Mouse (Mus musculus): ENCODE results near the gene B3gnt7. TPM values are rescaled to one million over a fixed set of nuclear protein-coding genes. Genes with fewer than 3 reads are reported as not detected.
A peak's percentile ranks its signal among the peaks of the same experiment; 100 is the strongest.

B3gnt7 gene
- polyA plus RNA-seq (2016; fragmentation: Nextera tagmentation; extraction: Ambion mirVana): 3.4 and 4.0 TPM in 2 replicates

GRCm38 (mm10) chr1:86302532-86302931 lies at the start of gene B3gnt7:
TSS of gene B3gnt7 (plus strand) at chr1:86302832.
- 22% methylated on average over 6 of the region's 6 CpGs for WGBS
- H3K9me3 ChIP-seq: peaks cover 4% of the 10 kb centered on the region; the same call in 1 of the 2 replicates
- peaks cover 85% of the 10 kb centered on the region for H3K27me3 ChIP-seq (ENCODE audit: insufficient read depth, poor library complexity, severe bottlenecking)
- peak within 1 kb of the TSS; percentile 79 for H3K27ac ChIP-seq
- DNase-seq (ENCODE audit: low spot score): no peak
- peaks cover 43% of the 10 kb centered on the region for H3K4me1 ChIP-seq (replicated peaks)
- peak within 1 kb of the TSS; percentile 67 for H3K4me3 ChIP-seq
- peaks cover 13% of the 10 kb centered on the region; the same call in 1 of the 2 replicates for H3K36me3 ChIP-seq

- no peak for DNase-seq (ENCODE audit: low spot score)
- no peak overlapping the region for H3K4me3 ChIP-seq
- no peaks in the 10 kb centered on the region for H3K27me3 ChIP-seq (ENCODE audit: insufficient read depth, poor library complexity, severe bottlenecking)
- no peak overlapping the region for H3K27ac ChIP-seq
- peaks cover 5% of the 10 kb centered on the region; the same call in 1 of the 2 replicates for H3K4me1 ChIP-seq (replicated peaks)
- H3K9me3 ChIP-seq: no peaks in the 10 kb centered on the region
- WGBS: 91% methylated on average over 8 of the region's 8 CpGs
- peaks cover 25% of the 10 kb centered on the region for H3K36me3 ChIP-seq
These were observed 49.2 kb upstream of the B3gnt7 start for GRCm38 (mm10) chr1:86253410-86253809.

- H3K4me3 ChIP-seq: no peak overlapping the region
- WGBS: 76% methylated on average over 4 of the region's 4 CpGs
These were observed 46.3 kb upstream of the B3gnt7 start for GRCm38 (mm10) chr1:86256311-86256710.

GRCm38 (mm10) chr1:86257228-86257627 lies 45.4 kb upstream of the B3gnt7 start:
- WGBS: 91% methylated on average over 8 of the region's 8 CpGs
- Histone ChIP-seq H3K4me1 (replicated peaks) (peaks cover 5% of the 10 kb centered on the region; the same call in 1 of the 2 replicates), H3K27ac (no peak overlapping the region), H3K9me3 (no peaks in the 10 kb centered on the region), H3K27me3 (ENCODE audit: insufficient read depth, poor library complexity, severe bottlenecking) (no peaks in the 10 kb centered on the region), H3K4me3 (no peak overlapping the region), H3K36me3 (0 out of 2 replicates have a peak, but pooled peaks cover 10% of the 10 kb centered on the region)
- DNase-seq (ENCODE audit: low spot score): no peak

More at GRCm38 (mm10) chr1:86256311-86256710, 46.3 kb upstream of the B3gnt7 start:
- Histone ChIP-seq H3K4me1 (replicated peaks) (peaks cover 5% of the 10 kb centered on the region; the same call in 1 of the 2 replicates), H3K36me3 (0 out of 2 replicates have a peak, but pooled peaks cover 10% of the 10 kb centered on the region), H3K27me3 (ENCODE audit: insufficient read depth, poor library complexity, severe bottlenecking) (no peaks in the 10 kb centered on the region), H3K27ac (no peak overlapping the region), H3K9me3 (no peaks in the 10 kb centered on the region)
- DNase-seq (ENCODE audit: low spot score): no peak

- DNase-seq (ENCODE audit: low spot score): no peak
- Histone ChIP-seq H3K27me3 (ENCODE audit: insufficient read depth, poor library complexity, severe bottlenecking) (no peaks in the 10 kb centered on the region), H3K27ac (no peak overlapping the region), H3K4me1 (replicated peaks) (peaks cover 6% of the 10 kb centered on the region), H3K36me3 (0 out of 2 replicates have a peak, but pooled peaks cover 10% of the 10 kb centered on the region), H3K9me3 (no peaks in the 10 kb centered on the region), H3K4me3 (no peak overlapping the region)
- WGBS: 69% methylated on average over 7 of the region's 7 CpGs
These were observed 44.3 kb upstream of the B3gnt7 start for GRCm38 (mm10) chr1:86258171-86258824.

- no peak for DNase-seq (ENCODE audit: low spot score)
- no peaks in the 10 kb centered on the region for H3K27me3 ChIP-seq (ENCODE audit: insufficient read depth, poor library complexity, severe bottlenecking)
- H3K36me3 ChIP-seq: no peaks in the 10 kb centered on the region
- H3K4me3 ChIP-seq: no peak overlapping the region
- 70% methylated on average over 7 of the region's 7 CpGs for WGBS
- H3K4me1 ChIP-seq (replicated peaks): peaks cover 11% of the 10 kb centered on the region; the same call in 1 of the 2 replicates
- 0 out of 2 replicates have a peak overlapping the region, but pooled peaks have one; percentile 30 for H3K27ac ChIP-seq
- no peaks in the 10 kb centered on the region for H3K9me3 ChIP-seq
These were observed 38.9 kb upstream of the B3gnt7 start for GRCm38 (mm10) chr1:86263564-86264339.

- no peaks in the 10 kb centered on the region for H3K36me3 ChIP-seq
- no peaks in the 10 kb centered on the region for H3K9me3 ChIP-seq
- DNase-seq (ENCODE audit: low spot score): no peak
- no peaks in the 10 kb centered on the region for H3K27me3 ChIP-seq (ENCODE audit: insufficient read depth, poor library complexity, severe bottlenecking)
- peaks cover 11% of the 10 kb centered on the region; the same call in 1 of the 2 replicates for H3K4me1 ChIP-seq (replicated peaks)
- no peak overlapping the region for H3K27ac ChIP-seq
- WGBS: 76% methylated on average over 3 of the region's 3 CpGs
- H3K4me3 ChIP-seq: no peak overlapping the region
These were observed 37.6 kb upstream of the B3gnt7 start for GRCm38 (mm10) chr1:86265060-86265459.

- Histone ChIP-seq H3K4me1 (replicated peaks) (peaks cover 5% of the 10 kb centered on the region; the same call in 1 of the 2 replicates), H3K9me3 (no peaks in the 10 kb centered on the region), H3K36me3 (no peaks in the 10 kb centered on the region), H3K27ac (no peak overlapping the region), H3K4me3 (no peak overlapping the region), H3K27me3 (ENCODE audit: insufficient read depth, poor library complexity, severe bottlenecking) (no peaks in the 10 kb centered on the region)
- DNase-seq (ENCODE audit: low spot score): no peak
- WGBS: 87% methylated on average over 9 of the region's 9 CpGs
These were observed 34.0 kb upstream of the B3gnt7 start for GRCm38 (mm10) chr1:86268492-86269189.

- Histone ChIP-seq H3K4me3 (no peak overlapping the region), H3K4me1 (replicated peaks) (0 out of 2 replicates have a peak, but pooled peaks cover under 1% of the 10 kb centered on the region), H3K36me3 (no peaks in the 10 kb centered on the region), H3K9me3 (no peaks in the 10 kb centered on the region), H3K27me3 (ENCODE audit: insufficient read depth, poor library complexity, severe bottlenecking) (no peaks in the 10 kb centered on the region), H3K27ac (no peak overlapping the region)
- 87% methylated on average over 4 of the region's 4 CpGs for WGBS
- no peak for DNase-seq (ENCODE audit: low spot score)
These were observed 33.5 kb upstream of the B3gnt7 start for GRCm38 (mm10) chr1:86269190-86269508.

- Histone ChIP-seq H3K36me3 (no peaks in the 10 kb centered on the region), H3K27ac (no peak overlapping the region), H3K27me3 (ENCODE audit: insufficient read depth, poor library complexity, severe bottlenecking) (no peaks in the 10 kb centered on the region), H3K4me3 (no peak overlapping the region), H3K4me1 (replicated peaks) (no peaks in the 10 kb centered on the region), H3K9me3 (no peaks in the 10 kb centered on the region)
- WGBS: 84% methylated on average over 6 of the region's 6 CpGs
- no peak for DNase-seq (ENCODE audit: low spot score)
These were observed 30.9 kb upstream of the B3gnt7 start for GRCm38 (mm10) chr1:86271707-86272106.

GRCm38 (mm10) chr1:86277055-86277454 lies 25.6 kb upstream of the B3gnt7 start:
- H3K9me3 ChIP-seq: no peaks in the 10 kb centered on the region
- 90% methylated on average over 5 of the region's 5 CpGs for WGBS
- no peaks in the 10 kb centered on the region for H3K36me3 ChIP-seq
- no peak overlapping the region for H3K27ac ChIP-seq
- DNase-seq (ENCODE audit: low spot score): no peak
- H3K27me3 ChIP-seq (ENCODE audit: insufficient read depth, poor library complexity, severe bottlenecking): no peaks in the 10 kb centered on the region
- H3K4me1 ChIP-seq (replicated peaks): peaks cover 6% of the 10 kb centered on the region
- no peak overlapping the region for H3K4me3 ChIP-seq

GRCm38 (mm10) chr1:86281781-86282536 lies 20.7 kb upstream of the B3gnt7 start:
- H3K4me1 ChIP-seq (replicated peaks): peaks cover 6% of the 10 kb centered on the region
- H3K27ac ChIP-seq: no peak overlapping the region
- H3K36me3 ChIP-seq: no peaks in the 10 kb centered on the region
- H3K27me3 ChIP-seq (ENCODE audit: insufficient read depth, poor library complexity, severe bottlenecking): no peaks in the 10 kb centered on the region
- DNase-seq (ENCODE audit: low spot score): no peak
- H3K9me3 ChIP-seq: no peaks in the 10 kb centered on the region
- no peak overlapping the region for H3K4me3 ChIP-seq
- WGBS: 90% methylated on average over 11 of the region's 11 CpGs
